Mouse (Mus musculus) liver, postnatal 0 days (tissue): Measurements from ENCODE around the gene Stk39.

Experiments used
- CTCF ChIP-seq: sonication (generic); IDR thresholded peaks from 2 replicates; pipeline ENCODE4 v1.5.1; 2016; ENCODE audit warnings: antibody characterized with exemption, low read depth
- EP300 ChIP-seq: IDR thresholded peaks from 2 replicates; pipeline ENCODE4 v1.6.1; 2016; ENCODE audit warnings: antibody characterized with exemption, low read depth, mild to moderate bottlenecking

- no peak for TF ChIP-seq CTCF
- no peak for TF ChIP-seq EP300
These were observed 32.5 kb downstream of the Stk39 start for GRCm38 (mm10) chr2:68439614-68440013.
